Mouse (Mus musculus): ENCODE measurements at regions not wholly inside any gene's neighbourhood (a gene's known extent, or its start where the extent isn't known, plus 50 kb on each side); places are given as distances from the start of the nearest gene placed in this dataset.

GRCm38 (mm10) chr19:13980988-13981630 is 67.8 kb downstream of the Olfr1505 start:
- DNase-seq = peak; percentile 9

- DNase-seq = no peak
Observed at GRCm38 (mm10) chr19:13982823-13983222, 69.5 kb downstream of the Olfr1505 start.
